Mouse (Mus musculus) bone marrow, adult 2 months (tissue): ENCODE results near the gene Sema4a.

Experiments used
- CTCF ChIP-seq: fragments of 200-500 bp; IDR thresholded peaks from 2 replicates; pipeline ENCODE4 v1.5.1; 2011; ENCODE audit warnings: low read length, control low read depth; ENCODE audit not compliant: control insufficient read depth, insufficient read depth
- POLR2A ChIP-seq: fragments of 200-500 bp; IDR thresholded peaks from 2 replicates; pipeline ENCODE4 v1.6.1; 2011; ENCODE audit warnings: low read depth, mild to moderate bottlenecking, control low read depth, low read length, borderline replicate concordance; ENCODE audit not compliant: control insufficient read depth

- TF ChIP-seq CTCF (no peak), POLR2A (no peak)
Measured at GRCm38 (mm10) chr3:88442488-88442887, 18.5 kb downstream of the Sema4a start.
